Mouse (Mus musculus) megakaryocyte, embryonic 14.5 days (primary cell): ENCODE results near the gene Myh8.

Experiments
- FLI1 ChIP-seq: IDR thresholded peaks from 2 replicates; pipeline ENCODE4 v1.6.1; 2012; ENCODE audit warnings: low read length, inconsistent platforms, mixed read lengths
- GATA1 ChIP-seq: IDR thresholded peaks from 3 replicates; pipeline ENCODE4 v1.6.1; 2012; ENCODE audit warnings: mixed read lengths, low read length, inconsistent platforms, borderline replicate concordance

GRCm38 (mm10) chr11:67345856-67346236 is 68.9 kb downstream of the Myh8 start:
- TF ChIP-seq GATA1, result no peak
- no peak for TF ChIP-seq FLI1
